Mouse (Mus musculus) layer of hippocampus, adult 2 months (tissue): Measurements from ENCODE around the gene Dytn. TPM values are rescaled to one million over a fixed set of nuclear protein-coding genes. Genes with fewer than 3 reads are reported as not detected.
"Not testable (repeated sequence)": the region's sequence is repeated elsewhere in the genome, so short reads cannot be mapped to it uniquely, and the experiment has no call there.

ENCODE experiments used
- DNase-seq, 2 experiments: peaks; one replicate each; pipeline ENCODE4 v3.0.0; 2022; ENCODE audit warnings: low spot score in 2 of 2
- H3K27ac ChIP-seq: fragments of 200-600 bp; 2 replicates; pipeline ENCODE4 v1.8.1; 2022
- H3K4me3 ChIP-seq: fragments of 200-600 bp; 2 replicates; pipeline ENCODE4 v1.8.1; 2022; ENCODE audit warnings: mild to moderate bottlenecking
- CTCF ChIP-seq: fragments of 200-600 bp; conservative IDR thresholded peaks from 2 replicates; pipeline ENCODE4 v1.8.1; 2022; ENCODE audit warnings: antibody characterized with exemption, mild to moderate bottlenecking, moderate library complexity
- total RNA-seq, 2 experiments: library from RNA; stranded (reverse); gene quantifications; 2 replicates each; pipeline ENCODE4 v1.2.3; 2021

Gene Dytn
- total RNA-seq, 2 experiments from 2014 or later, result not detected

DNA sequence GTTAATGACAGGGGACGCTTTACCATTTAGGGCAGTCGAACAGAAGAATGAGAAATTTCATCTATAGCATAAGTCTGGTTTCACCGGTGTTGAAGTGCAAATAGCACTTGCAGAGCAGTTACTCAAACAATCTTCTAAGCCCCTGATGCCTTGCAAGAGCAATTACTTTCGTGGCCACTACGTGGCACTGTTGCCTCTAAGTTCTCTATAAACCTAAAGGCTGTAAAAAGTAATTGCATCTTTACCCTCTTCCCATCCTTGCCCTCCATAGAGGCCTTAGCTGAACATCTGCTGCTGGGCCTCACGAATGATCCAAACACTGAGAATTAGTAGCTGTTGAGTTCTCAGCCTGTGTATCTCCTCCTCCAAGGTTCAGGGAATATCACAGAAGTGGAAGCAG lies 28.7 kb downstream of the Dytn start:
- TF ChIP-seq CTCF, result peak; percentile 94
- H3K4me3 ChIP-seq, result no peak overlapping the region
- H3K27ac ChIP-seq, result no peak overlapping the region
- peak; percentile 42 to 62 for DNase-seq

- DNase-seq, result no peak
Measured at GRCm38 (mm10) chr1:63639921-63640320, 46.8 kb downstream of the Dytn start.

DNA sequence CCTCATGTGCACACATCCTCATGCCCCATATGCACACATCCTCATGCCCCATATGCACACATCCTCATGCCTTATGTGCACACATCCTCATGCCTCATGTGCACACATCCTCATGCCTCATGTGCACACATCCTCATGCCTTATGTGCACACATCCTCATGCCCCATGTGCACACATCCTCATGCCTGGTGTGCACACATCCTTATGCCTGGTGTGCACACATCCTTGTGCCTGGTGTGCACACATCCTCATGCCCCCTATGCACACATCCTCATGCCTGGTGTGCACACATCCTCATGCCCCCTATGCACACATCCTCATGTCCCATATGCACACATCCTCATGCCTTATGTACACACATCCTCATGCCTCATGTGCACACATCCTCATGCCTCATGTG lies 56.3 kb downstream of the Dytn start:
- not testable (repeated sequence) for H3K27ac ChIP-seq

More at GRCm38 (mm10) chr1:63639921-63640320, 46.8 kb downstream of the Dytn start:
- H3K27ac ChIP-seq, result no peak overlapping the region
- TF ChIP-seq CTCF, result no peak
- no peak overlapping the region for H3K4me3 ChIP-seq

GRCm38 (mm10) chr1:63628211-63628610 lies 58.5 kb downstream of the Dytn start:
- Histone ChIP-seq H3K27ac (no peak overlapping the region), H3K4me3 (no peak overlapping the region)
- DNase-seq, result no peak
- TF ChIP-seq CTCF, result no peak

More for the DNA sequence above, 56.3 kb downstream of the Dytn start:
- not testable (repeated sequence) for DNase-seq, H3K4me3 ChIP-seq

GRCm38 (mm10) chr1:63615668-63616067 lies 71.1 kb downstream of the Dytn start, which contains the start of gene Gm39653:
TSS of gene Gm39653 (plus strand) at chr1:63615968.
- DNase-seq, result no peak
- H3K4me3 ChIP-seq, result no peak within 1 kb of the TSS
- H3K27ac ChIP-seq, result no peak within 1 kb of the TSS
- TF ChIP-seq CTCF, result no peak

DNA sequence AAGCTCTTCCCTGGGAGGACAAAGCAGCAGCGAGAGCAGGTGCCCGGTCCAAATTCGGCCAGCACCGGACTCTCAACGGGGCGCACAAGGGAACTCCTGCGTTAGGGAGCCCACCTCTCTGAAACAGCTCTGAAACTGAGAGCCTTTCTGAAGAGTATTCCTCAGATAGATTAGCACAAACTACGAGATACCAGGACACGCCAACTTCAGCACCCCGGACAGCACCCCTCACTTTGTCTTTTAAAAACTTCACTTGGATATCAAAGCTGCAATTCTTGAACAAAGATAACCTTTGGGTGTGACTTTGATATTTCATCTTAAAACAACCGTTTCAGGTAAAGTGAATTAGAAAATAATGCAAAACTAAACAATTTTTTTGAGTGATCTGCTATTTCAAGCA lies 72.1 kb downstream of the Dytn start:
- TF ChIP-seq CTCF, result no peak
- Histone ChIP-seq H3K4me3 (no peak overlapping the region), H3K27ac (no peak overlapping the region)
- DNase-seq, result no peak

DNA sequence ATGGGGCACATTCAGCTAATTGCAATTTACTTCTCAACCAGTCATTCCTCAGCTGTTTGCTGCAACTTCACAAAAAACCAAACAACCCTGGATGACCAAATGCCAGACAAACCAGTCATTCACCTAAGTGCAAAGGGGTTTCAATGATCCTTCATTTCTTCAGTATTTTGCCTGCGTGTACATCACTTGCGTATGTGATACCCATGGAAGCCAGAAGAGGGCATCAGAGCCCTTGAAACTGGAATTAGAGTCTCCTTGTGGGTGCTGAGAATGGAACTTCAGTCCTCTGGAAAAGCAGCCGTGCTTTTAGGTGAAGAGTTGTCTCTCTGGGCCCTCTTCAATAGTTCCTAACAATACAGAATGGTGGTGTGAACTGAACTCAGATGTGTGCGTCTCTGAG lies 77.1 kb downstream of the Dytn start:
- Histone ChIP-seq H3K27ac (no peak overlapping the region), H3K4me3 (no peak overlapping the region)
- TF ChIP-seq CTCF, result peak; percentile 27
- no peak for DNase-seq

GRCm38 (mm10) chr1:63603870-63604500 lies 82.7 kb downstream of the Dytn start:
- DNase-seq, result no peak
- Histone ChIP-seq H3K4me3 (no peak overlapping the region), H3K27ac (no peak overlapping the region)
- TF ChIP-seq CTCF, result no peak

GRCm38 (mm10) chr1:63586869-63587268 lies 99.9 kb downstream of the Dytn start:
- Histone ChIP-seq H3K27ac (no peak overlapping the region), H3K4me3 (no peak overlapping the region)
- TF ChIP-seq CTCF, result no peak
- DNase-seq, result no peak

DNA sequence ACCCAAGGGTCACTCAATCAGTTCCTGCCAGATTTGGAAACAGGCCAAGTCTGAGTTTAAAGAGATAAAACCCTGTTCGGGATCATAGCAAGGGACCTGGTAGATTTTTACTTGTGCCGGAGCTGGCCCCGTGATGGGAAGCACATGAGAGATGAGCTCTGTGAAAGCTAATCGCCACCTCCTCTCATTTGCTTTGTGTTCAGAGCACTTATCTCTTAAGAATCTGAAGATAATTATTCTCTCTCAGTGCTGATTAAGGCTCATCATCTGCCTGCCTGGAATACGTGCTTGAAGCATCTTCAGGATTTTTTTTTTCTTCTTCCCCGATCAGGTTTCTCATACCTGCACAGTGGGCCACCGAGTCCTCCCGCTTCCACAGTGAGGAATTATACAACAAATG lies 107.6 kb downstream of the Dytn start:
- no peak overlapping the region for H3K4me3 ChIP-seq
- no peak for TF ChIP-seq CTCF
- DNase-seq, result no peak
- no peak overlapping the region for H3K27ac ChIP-seq

GRCm38 (mm10) chr1:63576803-63577202 lies 109.9 kb downstream of the Dytn start:
- H3K27ac ChIP-seq, result no peak overlapping the region
- no peak for TF ChIP-seq CTCF
- DNase-seq, result no peak
- H3K4me3 ChIP-seq, result no peak overlapping the region

DNA sequence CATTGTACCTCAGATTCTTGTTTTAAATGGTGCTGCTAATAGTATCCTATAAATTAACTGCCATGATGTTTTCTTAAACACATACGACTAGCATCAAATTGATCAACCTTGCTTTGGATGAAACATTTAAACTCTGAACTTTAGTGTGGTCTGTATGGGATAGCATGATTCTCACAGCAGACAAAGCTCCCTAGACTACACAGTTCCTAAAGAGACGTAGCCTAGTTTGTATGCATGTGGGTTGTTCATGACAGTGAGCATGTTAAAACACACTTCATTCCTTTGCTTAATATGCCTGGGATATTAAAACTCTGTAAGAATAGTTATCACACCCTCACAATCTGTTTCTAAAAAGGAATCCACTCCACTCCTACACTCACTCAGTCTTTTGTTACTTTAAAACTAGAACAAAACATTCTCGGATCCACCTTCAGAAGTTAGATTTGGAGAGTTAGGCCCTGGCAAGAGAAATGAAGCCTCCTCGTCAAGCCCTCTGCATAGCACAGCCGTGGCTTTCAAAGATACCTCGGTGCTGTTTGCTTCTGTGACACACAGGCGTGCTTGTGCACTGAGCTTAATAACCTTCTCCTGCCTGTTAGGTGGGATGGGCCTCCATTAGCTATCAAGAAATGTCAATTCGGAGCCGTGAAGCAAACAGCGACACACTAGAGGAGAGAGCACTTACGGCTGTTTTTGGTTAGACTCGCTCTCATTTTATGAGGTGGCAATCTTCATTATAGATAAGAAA lies 112.7 kb downstream of the Dytn start:
- no peak for TF ChIP-seq CTCF
- H3K4me3 ChIP-seq, result no peak overlapping the region
- no peak for DNase-seq
- H3K27ac ChIP-seq, result 0 out of 2 replicates have a peak overlapping the region, but pooled peaks have one; percentile 23

DNA sequence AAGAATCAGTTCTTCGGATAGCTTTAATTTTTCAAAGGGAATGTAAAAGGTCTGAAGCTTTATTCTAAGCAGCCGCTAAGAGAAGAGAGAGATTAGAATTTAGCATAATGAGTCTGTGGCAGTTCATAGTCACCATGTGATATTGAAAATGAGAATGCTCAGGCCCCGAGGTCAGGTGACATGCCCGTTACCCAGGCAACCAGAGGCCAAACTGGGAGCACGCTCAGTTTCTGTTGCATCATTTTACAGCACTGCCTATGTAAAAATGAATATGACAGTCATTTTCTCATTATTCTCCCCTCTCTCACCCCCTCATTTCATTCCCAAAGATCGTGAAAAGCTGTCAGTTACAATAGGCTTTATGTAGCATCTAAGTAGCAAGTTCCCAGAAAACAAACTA lies 113.3 kb downstream of the Dytn start:
- DNase-seq, result no peak
- Histone ChIP-seq H3K27ac (0 out of 2 replicates have a peak overlapping the region, but pooled peaks have one; percentile 23), H3K4me3 (no peak overlapping the region)
- TF ChIP-seq CTCF, result no peak

Other genes starting within 250 kb of the Dytn start
- gene Adam23, start 241.0 kb downstream of the Dytn start, total RNA-seq, result 100 to 1,000 TPM; 129 to 131 TPM
- gene Gm39653, start 71.0 kb downstream of the Dytn start, total RNA-seq, result not detected
- under 1 TPM; 0.77 to 0.81 TPM for gene Mdh1b, start 43.4 kb upstream of the Dytn start, total RNA-seq
- gene Fastkd2, start 43.7 kb upstream of the Dytn start, total RNA-seq, result 10 to 100 TPM; 17.3 to 24.7 TPM
- gene 4933402D24Rik, start 82.3 kb upstream of the Dytn start, total RNA-seq, result not detected